Mouse (Mus musculus) heart, embryonic 12.5 days (tissue): ENCODE measurements around the gene Otud5. TPM values are rescaled to one million over a fixed set of nuclear protein-coding genes. Genes with fewer than 3 reads are reported as not detected.
A peak's percentile ranks its signal among the peaks of the same experiment; 100 is the strongest.

Experiments
- ATAC-seq: fragments of 200-750 bp; cut with Nextera tagmentation; 2 replicates; pipeline ENCODE4 v1.8.0; 2017; ENCODE audit warnings: moderate TSS enrichment, moderate library complexity; ENCODE audit not compliant: insufficient number of reproducible peaks, low FRiP score
- H3K27ac ChIP-seq: fragments of 300-500 bp; sonication (generic); 2 replicates; pipeline ENCODE4 v1.5.1; 2016; ENCODE audit warnings: mild to moderate bottlenecking, moderate library complexity; ENCODE audit not compliant: poor library complexity, severe bottlenecking
- H3K27me3 ChIP-seq: fragments of 300-500 bp; sonication (generic); replicated peaks from 2 replicates; pipeline ENCODE4 v1.6.1; 2016; ENCODE audit warnings: mild to moderate bottlenecking, moderate library complexity
- H3K36me3 ChIP-seq: fragments of 300-500 bp; sonication (generic); 2 replicates; pipeline ENCODE4 v1.6.1; 2016; ENCODE audit warnings: mild to moderate bottlenecking, moderate library complexity
- H3K4me1 ChIP-seq: fragments of 300-500 bp; sonication (generic); replicated peaks from 2 replicates; pipeline ENCODE4 v1.6.1; 2016; ENCODE audit warnings: mild to moderate bottlenecking
- H3K4me2 ChIP-seq: fragments of 300-500 bp; sonication (generic); 2 replicates; pipeline ENCODE4 v1.6.1; 2016; ENCODE audit warnings: mild to moderate bottlenecking, moderate library complexity
- H3K4me3 ChIP-seq: fragments of 300-500 bp; sonication (generic); 2 replicates; pipeline ENCODE4 v1.5.1; 2016; ENCODE audit warnings: mild to moderate bottlenecking
- H3K9ac ChIP-seq: fragments of 300-500 bp; sonication (generic); 2 replicates; pipeline ENCODE4 v1.6.1; 2016; ENCODE audit warnings: mild to moderate bottlenecking, moderate library complexity
- H3K9me3 ChIP-seq: fragments of 300-500 bp; sonication (generic); replicated peaks from 2 replicates; pipeline ENCODE4 v1.6.1; 2016; ENCODE audit warnings: mild to moderate bottlenecking, moderate library complexity
- WGBS: fragments of 180-500 bp; shearing (Covaris S2); methylation state at CpG from one replicate; pipeline ENCODE4 v1.1.7; 2016; 5-methylcytosine and 5-hydroxymethylcytosine counted together
- microRNA counts: library from miRNA; unstranded; fragments of <30 nt; microRNA quantifications from one replicate; lab custom pipeline; 2017
- microRNA-seq: library from miRNA; unstranded; fragments of <30 nt; microRNA quantifications from one replicate; pipeline ENCODE4, GENCODE M21; 2017
- polyA plus RNA-seq: library from polyadenylated mRNA; unstranded; fragments of >200 nt; fragmentation: Nextera tagmentation; extraction: Ambion mirVana; gene quantifications from 2 replicates; pipeline ENCODE4 v1.2.1, GENCODE M21; 2016

Gene Otud5
- polyA plus RNA-seq, 1 experiment from 2014 or later, result 41.2 TPM

GRCm38 (mm10) chrX:7919601-7920383, 78.6 kb downstream of the Otud5 start, which contains the start of gene Pcsk1n:
TSS of gene Pcsk1n (plus strand) at chrX:7919822.
- H3K27me3 ChIP-seq, result peaks cover 62% of the 10 kb centered on the region
- no peak for ATAC-seq
- no peak within 1 kb of the TSS for H3K9ac ChIP-seq
- H3K9me3 ChIP-seq, result peaks cover 3% of the 10 kb centered on the region; the same call in 1 of the 2 replicates
- H3K4me1 ChIP-seq, result peaks cover 13% of the 10 kb centered on the region; the same call in 1 of the 2 replicates
- peak within 1 kb of the TSS; percentile 27 for H3K4me3 ChIP-seq
- H3K4me2 ChIP-seq, result peak within 1 kb of the TSS; percentile 59
- H3K27ac ChIP-seq, result no peak within 1 kb of the TSS
- H3K36me3 ChIP-seq, result no peaks in the 10 kb centered on the region
- 6% methylated on average over 38 of the region's 40 CpGs for WGBS

GRCm38 (mm10) chrX:7922032-7922431, 80.9 kb downstream of the Otud5 start:
- H3K36me3 ChIP-seq, result no peaks in the 10 kb centered on the region
- 0 out of 2 replicates have a peak, but pooled peaks cover 3% of the 10 kb centered on the region for H3K9me3 ChIP-seq
- peaks cover 13% of the 10 kb centered on the region; the same call in 1 of the 2 replicates for H3K4me1 ChIP-seq
- H3K27me3 ChIP-seq, result peaks cover 80% of the 10 kb centered on the region
- H3K9ac ChIP-seq, result no peak overlapping the region
- H3K27ac ChIP-seq, result no peak overlapping the region
- peak overlapping the region; percentile 37 for H3K4me3 ChIP-seq
- peak overlapping the region; percentile 62 for H3K4me2 ChIP-seq
- WGBS, result 10% methylated on average over 40 of the region's 48 CpGs
- no peak for ATAC-seq

MicroRNA genes within 50 kb of the gene (microRNA counts, 519-probe panel; counts per million panel counts)
- microRNA mmu-miR-1198 (lab: Ali Mortazavi, UCI), result 3,907 counts per million, percentile 29 among the panel's probes with 10 or more counts

Small RNA genes lying within 50 kb of the gene (microRNA-seq; reads per million reads assigned to microRNA genes)
- 17.2 reads per million, percentile 31 among the genes with 10 or more reads in this experiment for gene Mir1198

Other genes starting within 250 kb of the Otud5 start
- gene Ccdc22, start 235.8 kb upstream of the Otud5 start, polyA plus RNA-seq, result 19.4 and 20.2 TPM in 2 replicates
- not detected in 2 replicates for gene Cacna1f, start 234.3 kb upstream of the Otud5 start, polyA plus RNA-seq
- gene Syp, start 202.9 kb upstream of the Otud5 start, polyA plus RNA-seq, result 0.63 and 0.94 TPM in 2 replicates
- 6.6 and 6.8 TPM in 2 replicates for gene Prickle3, start 184.1 kb upstream of the Otud5 start, polyA plus RNA-seq
- 147 and 155 TPM in 2 replicates for gene Plp2, start 170.0 kb upstream of the Otud5 start, polyA plus RNA-seq
- gene Magix, start 160.1 kb upstream of the Otud5 start, polyA plus RNA-seq, result 0.18 TPM in 2 replicates
- 35.5 and 36.4 TPM in 2 replicates for gene Gpkow, start 144.2 kb upstream of the Otud5 start, polyA plus RNA-seq
- 21.6 and 22.4 TPM in 2 replicates for gene Wdr45, start 127.0 kb upstream of the Otud5 start, polyA plus RNA-seq
- not detected in 2 replicates for gene Gm45208, start 119.1 kb upstream of the Otud5 start, polyA plus RNA-seq
- gene Praf2, start 112.9 kb upstream of the Otud5 start, polyA plus RNA-seq, result 43.5 and 44.3 TPM in 2 replicates
- 6.6 and 8.2 TPM in 2 replicates for gene Ccdc120, start 90.5 kb upstream of the Otud5 start, polyA plus RNA-seq
- 22.3 TPM in 2 replicates for gene Tfe3, start 78.8 kb upstream of the Otud5 start, polyA plus RNA-seq
- 32.0 and 32.2 TPM in 2 replicates for gene Gripap1, start 51.6 kb upstream of the Otud5 start, polyA plus RNA-seq
- 1.4 and 1.9 TPM in 2 replicates for gene Kcnd1, start 19.1 kb upstream of the Otud5 start, polyA plus RNA-seq
- 6.4 and 6.8 TPM in 2 replicates for gene Pim2, start 36.9 kb downstream of the Otud5 start, polyA plus RNA-seq
- 25.9 and 26.8 TPM in 2 replicates for gene Slc35a2, start 42.7 kb downstream of the Otud5 start, polyA plus RNA-seq
- 83.8 and 91.4 TPM in 2 replicates for gene Pqbp1, start 57.9 kb downstream of the Otud5 start, polyA plus RNA-seq
- 117 and 130 TPM in 2 replicates for gene Timm17b, start 58.0 kb downstream of the Otud5 start, polyA plus RNA-seq
- not detected in 2 replicates for gene Gm10491, start 66.5 kb downstream of the Otud5 start, polyA plus RNA-seq
- gene Gm10490, start 68.2 kb downstream of the Otud5 start, polyA plus RNA-seq, result not detected in 2 replicates
- 0.39 and 0.40 TPM in 2 replicates for gene Pcsk1n, start 78.5 kb downstream of the Otud5 start, polyA plus RNA-seq
- not detected in 2 replicates for gene Eras, start 87.2 kb downstream of the Otud5 start, polyA plus RNA-seq
- 30.9 and 32.9 TPM in 2 replicates for gene Hdac6, start 106.5 kb downstream of the Otud5 start, polyA plus RNA-seq
- 4.4 and 6.4 TPM in 2 replicates for gene Gata1, start 136.7 kb downstream of the Otud5 start, polyA plus RNA-seq
- 0.30 TPM in 1 of 2 replicates, not detected in the other for gene Glod5, start 177.1 kb downstream of the Otud5 start, polyA plus RNA-seq
- gene Suv39h1, start 233.4 kb downstream of the Otud5 start, polyA plus RNA-seq, result 42.8 and 46.2 TPM in 2 replicates
- gene Was, start 249.1 kb downstream of the Otud5 start, polyA plus RNA-seq, result 0.31 TPM in 1 of 2 replicates, not detected in the other